Mouse (Mus musculus) neural tube, embryonic 14.5 days (tissue): ENCODE results near the gene Gm14548. TPM values are rescaled to one million over a fixed set of nuclear protein-coding genes. Genes with fewer than 3 reads are reported as not detected.
"Not testable (repeated sequence)": the region's sequence is repeated elsewhere in the genome, so short reads cannot be mapped to it uniquely, and the experiment has no call there.

Experiments used
- ATAC-seq: fragments of 200-750 bp; cut with Nextera tagmentation; 2 replicates; pipeline ENCODE4 v1.8.0; 2017; ENCODE audit warnings: low read depth, mild to moderate bottlenecking, moderate TSS enrichment, moderate library complexity
- H3K27ac ChIP-seq: fragments of 300-500 bp; sonication (generic); 2 replicates; pipeline ENCODE4 v1.5.1; 2014; ENCODE audit warnings: low read depth, mild to moderate bottlenecking, control low read depth, low read length, moderate library complexity, mixed read lengths
- H3K27me3 ChIP-seq: fragments of 300-500 bp; sonication (generic); 2 replicates; pipeline ENCODE4 v1.6.1; 2014; ENCODE audit warnings: low read length; ENCODE audit not compliant: control insufficient read depth, insufficient read depth
- H3K36me3 ChIP-seq: fragments of 300-500 bp; sonication (generic); 2 replicates; pipeline ENCODE4 v1.6.1; 2014; ENCODE audit warnings: low read length, mixed read lengths; ENCODE audit not compliant: control insufficient read depth, insufficient read depth
- H3K4me1 ChIP-seq: fragments of 300-500 bp; sonication (generic); 2 replicates; pipeline ENCODE4 v1.6.1; 2014; ENCODE audit warnings: low read length; ENCODE audit not compliant: control insufficient read depth, insufficient read depth
- H3K4me2 ChIP-seq: fragments of 300-500 bp; sonication (generic); 2 replicates; pipeline ENCODE4 v1.6.1; 2014; ENCODE audit warnings: mild to moderate bottlenecking, low read depth, low read length, control low read depth
- H3K4me3 ChIP-seq: fragments of 300-500 bp; sonication (generic); 2 replicates; pipeline ENCODE4 v1.5.1; 2014; ENCODE audit warnings: low read depth, low read length, control low read depth, mixed read lengths
- H3K9ac ChIP-seq: fragments of 300-500 bp; sonication (generic); replicated peaks from 2 replicates; pipeline ENCODE4 v1.6.1; 2014; ENCODE audit warnings: low read depth, mild to moderate bottlenecking, control low read depth, low read length, mixed read lengths
- H3K9me3 ChIP-seq: fragments of 300-500 bp; sonication (generic); 2 replicates; pipeline ENCODE4 v1.6.1; 2016; ENCODE audit warnings: low read length; ENCODE audit not compliant: control insufficient read depth
- WGBS: fragments of 180-500 bp; shearing (Covaris S2); extraction: QIAGEN DNeasy Blood & Tissue Kit; methylation state at CpG from one replicate; pipeline ENCODE4 v1.1.7; 2014; 5-methylcytosine and 5-hydroxymethylcytosine counted together
- polyA plus RNA-seq: library from polyadenylated mRNA; unstranded; fragments of >200 nt; fragmentation: Nextera tagmentation; extraction: Ambion mirVana; gene quantifications from 2 replicates; pipeline ENCODE4 v1.2.1, GENCODE M21; 2014

Gm14548 gene
- not detected in 2 replicates for polyA plus RNA-seq

GRCm38 (mm10) chr7:3898036-3898590 lies at the start of gene Gm14548:
Gene Gm14548, minus strand, starts transcription at chr7:3898120.
- not testable (repeated sequence) for ATAC-seq, H3K9ac ChIP-seq, H3K27ac ChIP-seq, H3K27me3 ChIP-seq, H3K4me3 ChIP-seq, H3K9me3 ChIP-seq, H3K4me1 ChIP-seq, H3K4me2 ChIP-seq, H3K36me3 ChIP-seq
- 63% methylated on average over 3 of the region's 3 CpGs for WGBS

- Histone ChIP-seq H3K27ac (no peak overlapping the region), H3K4me2 (no peak overlapping the region), H3K9ac (no peak overlapping the region), H3K4me1 (no peaks in the 10 kb centered on the region), H3K27me3 (no peaks in the 10 kb centered on the region), H3K4me3 (no peak overlapping the region), H3K9me3 (no peaks in the 10 kb centered on the region), H3K36me3 (no peaks in the 10 kb centered on the region)
- no peak for ATAC-seq
- WGBS, result 69% methylated on average over 4 of the region's 4 CpGs
Measured at GRCm38 (mm10) chr7:3946117-3946516, 48.2 kb upstream of the Gm14548 start.

- no peak overlapping the region for H3K4me3 ChIP-seq
- H3K36me3 ChIP-seq, result no peaks in the 10 kb centered on the region
- H3K9ac ChIP-seq, result no peak overlapping the region
- H3K9me3 ChIP-seq, result no peaks in the 10 kb centered on the region
- no peaks in the 10 kb centered on the region for H3K4me1 ChIP-seq
- H3K4me2 ChIP-seq, result no peak overlapping the region
- 79% methylated on average over 3 of the region's 3 CpGs for WGBS
- ATAC-seq, result no peak
- no peaks in the 10 kb centered on the region for H3K27me3 ChIP-seq
- no peak overlapping the region for H3K27ac ChIP-seq
Measured at GRCm38 (mm10) chr7:3940915-3941314, 43.0 kb upstream of the Gm14548 start.

- Histone ChIP-seq H3K4me3 (no peak overlapping the region), H3K27me3 (no peaks in the 10 kb centered on the region), H3K9me3 (no peaks in the 10 kb centered on the region), H3K4me1 (no peaks in the 10 kb centered on the region), H3K36me3 (no peaks in the 10 kb centered on the region), H3K27ac (no peak overlapping the region), H3K4me2 (no peak overlapping the region), H3K9ac (no peak overlapping the region)
- 60% methylated on average over 1 of the region's 1 CpGs for WGBS
- no peak for ATAC-seq
Measured at GRCm38 (mm10) chr7:3939866-3940525, 42.1 kb upstream of the Gm14548 start.

GRCm38 (mm10) chr7:3935473-3935872 lies 37.6 kb upstream of the Gm14548 start:
- not testable (repeated sequence) for H3K27ac ChIP-seq, H3K36me3 ChIP-seq, H3K9ac ChIP-seq, ATAC-seq, H3K4me3 ChIP-seq, H3K4me2 ChIP-seq, H3K9me3 ChIP-seq, H3K27me3 ChIP-seq, H3K4me1 ChIP-seq

- H3K4me2 ChIP-seq, H3K4me1 ChIP-seq, H3K27ac ChIP-seq, H3K9me3 ChIP-seq, H3K36me3 ChIP-seq, H3K27me3 ChIP-seq, H3K9ac ChIP-seq, ATAC-seq, H3K4me3 ChIP-seq: not testable (repeated sequence)
- WGBS, result 67% methylated on average over 2 of the region's 2 CpGs
Measured at GRCm38 (mm10) chr7:3915387-3915786, 17.5 kb upstream of the Gm14548 start, which contains the start of gene Lilra6. Gene Lilra6, minus strand, starts transcription at chr7:3915503.

- no peaks in the 10 kb centered on the region for H3K9me3 ChIP-seq
Measured at GRCm38 (mm10) chr7:3903704-3904103, 5.8 kb upstream of the Gm14548 start.

GRCm38 (mm10) chr7:3875032-3875431 lies 22.9 kb downstream of the Gm14548 start:
- no CpG with 5 or more reads among the region's 1 CpGs for WGBS

More at GRCm38 (mm10) chr7:3903704-3904103, 5.8 kb upstream of the Gm14548 start:
- no peak for ATAC-seq
- Histone ChIP-seq H3K27ac (no peak overlapping the region), H3K4me3 (no peak overlapping the region), H3K27me3 (no peaks in the 10 kb centered on the region), H3K4me2 (no peak overlapping the region), H3K4me1 (no peaks in the 10 kb centered on the region), H3K9ac (no peak overlapping the region), H3K36me3 (no peaks in the 10 kb centered on the region)
- 24% methylated on average over 1 of the region's 1 CpGs for WGBS

GRCm38 (mm10) chr7:3844951-3845350 lies 53.0 kb downstream of the Gm14548 start, which contains the start of gene Pira2:
Gene Pira2, minus strand, starts transcription at chr7:3845051.
- not testable (repeated sequence) for ATAC-seq, H3K27me3 ChIP-seq, H3K4me1 ChIP-seq, H3K27ac ChIP-seq, H3K4me3 ChIP-seq, H3K9ac ChIP-seq, H3K4me2 ChIP-seq, H3K36me3 ChIP-seq, H3K9me3 ChIP-seq
- WGBS, result no CpG with 5 or more reads among the region's 2 CpGs

More at GRCm38 (mm10) chr7:3875032-3875431, 22.9 kb downstream of the Gm14548 start:
- ATAC-seq, H3K27ac ChIP-seq, H3K27me3 ChIP-seq, H3K9me3 ChIP-seq, H3K4me1 ChIP-seq, H3K4me2 ChIP-seq, H3K36me3 ChIP-seq, H3K4me3 ChIP-seq, H3K9ac ChIP-seq: not testable (repeated sequence)
